Mouse (Mus musculus) C2C12 (cell line): Measurements from ENCODE around the gene Jmjd6. TPM values are rescaled to one million over a fixed set of nuclear protein-coding genes. Genes with fewer than 3 reads are reported as not detected.

Experiments used
- H3K27me3 ChIP-seq: one replicate; pipeline ENCODE4 v1.6.1; 2011; ENCODE audit not compliant: control insufficient read depth, insufficient read depth, insufficient read length
- H3K36me3 ChIP-seq: one replicate; pipeline ENCODE4 v1.6.1; 2011; ENCODE audit not compliant: control insufficient read depth, insufficient read depth
- H3K4me3 ChIP-seq: one replicate; pipeline ENCODE4 v1.5.1; 2011; ENCODE audit warnings: mild to moderate bottlenecking, control low read depth; ENCODE audit not compliant: poor library complexity, insufficient read depth, severe bottlenecking
- H3K79me2 ChIP-seq: one replicate; pipeline ENCODE4 v1.6.1; 2011; ENCODE audit not compliant: control insufficient read depth, insufficient read depth
- H3K79me3 ChIP-seq: one replicate; pipeline ENCODE4 v1.6.1; 2011; ENCODE audit warnings: low read depth, control low read depth
- H3ac ChIP-seq: one replicate; pipeline ENCODE3; 2011; ENCODE audit warnings: low read depth; ENCODE audit not compliant: control insufficient read depth, insufficient read length
- CEBPB ChIP-seq: IDR thresholded peaks from one replicate; pipeline ENCODE4 v1.6.1; 2011; ENCODE audit warnings: low read depth, mild to moderate bottlenecking, control low read depth, moderate library complexity
- CTCF ChIP-seq: IDR thresholded peaks from one replicate; pipeline ENCODE4 v1.5.1; 2011; ENCODE audit not compliant: control insufficient read depth, insufficient read depth, insufficient read length
- FOSL1 ChIP-seq: IDR thresholded peaks from one replicate; pipeline ENCODE4 v1.8.0; 2011; ENCODE audit warnings: mild to moderate bottlenecking, low read length; ENCODE audit not compliant: poor library complexity, insufficient read depth, severe bottlenecking
- MAX ChIP-seq: IDR thresholded peaks from one replicate; pipeline ENCODE4 v1.6.1; 2011; ENCODE audit warnings: mild to moderate bottlenecking, control low read depth
- MYOD1 ChIP-seq: IDR thresholded peaks from one replicate; pipeline ENCODE4 v1.6.1; 2011; ENCODE audit warnings: low read depth; ENCODE audit not compliant: control insufficient read depth, insufficient read length
- MYOG ChIP-seq: IDR thresholded peaks from one replicate; pipeline ENCODE4 v1.6.1; 2011; ENCODE audit not compliant: control insufficient read depth, insufficient read length; ENCODE audit errors: extremely low read depth
- USF1 ChIP-seq: IDR thresholded peaks from one replicate; pipeline ENCODE4 v1.6.1; 2011; ENCODE audit warnings: low read depth, mild to moderate bottlenecking, control low read depth, moderate library complexity
- polyA plus RNA-seq: library from polyadenylated mRNA; unstranded; fragments of >200 nt; fragmentation: generic; extraction: Trizol; gene quantifications from one replicate; pipeline ENCODE4 v1.2.1, GENCODE M21; 2012; ENCODE audit warnings: missing spikeins

The Jmjd6 gene
- polyA plus RNA-seq, 1 experiment = 74.4 TPM

DNA sequence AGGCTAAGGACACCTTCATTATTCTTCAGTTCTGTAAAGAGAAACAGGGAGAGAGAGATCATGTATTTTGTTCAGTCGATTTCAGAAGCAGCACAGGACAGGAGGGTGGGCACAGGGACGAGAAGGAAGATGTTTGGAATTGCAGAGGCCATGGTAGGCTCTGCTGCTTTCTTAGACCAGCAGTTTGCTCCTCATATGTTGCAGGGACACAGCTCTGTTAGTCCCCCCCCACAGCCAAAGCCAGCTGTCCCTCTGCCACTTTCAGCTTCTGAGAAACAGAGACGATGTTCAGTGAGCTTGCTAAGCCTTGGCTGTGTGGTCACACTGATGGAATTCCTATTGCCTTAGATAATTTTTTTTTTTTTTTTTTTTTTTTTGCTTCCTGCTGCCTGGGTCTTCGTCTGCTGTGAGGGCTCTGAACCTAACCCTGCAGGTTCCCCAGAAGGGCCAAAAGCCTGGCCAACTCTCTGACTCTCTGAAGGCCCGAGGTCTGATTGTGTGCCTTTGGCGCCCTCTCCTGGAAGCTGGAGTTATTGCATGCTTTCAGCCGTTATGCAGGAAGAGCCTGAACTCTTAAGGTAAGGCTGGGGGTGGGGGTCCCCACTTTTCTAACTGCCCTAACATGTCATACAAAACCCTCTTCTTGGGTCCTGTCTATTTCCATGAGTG is 35.2 kb downstream of the Jmjd6 start:
- TF ChIP-seq FOSL1 = no peak
- no peak for TF ChIP-seq USF1
- peak; percentile 46 for TF ChIP-seq CTCF
- TF ChIP-seq CEBPB = no peak
- peak; percentile 22 for TF ChIP-seq MYOD1
- no peak for TF ChIP-seq MYOG
- no peak for TF ChIP-seq MAX
- no peak overlapping the region for H3ac ChIP-seq
- H3K4me3 ChIP-seq = no peak overlapping the region

DNA sequence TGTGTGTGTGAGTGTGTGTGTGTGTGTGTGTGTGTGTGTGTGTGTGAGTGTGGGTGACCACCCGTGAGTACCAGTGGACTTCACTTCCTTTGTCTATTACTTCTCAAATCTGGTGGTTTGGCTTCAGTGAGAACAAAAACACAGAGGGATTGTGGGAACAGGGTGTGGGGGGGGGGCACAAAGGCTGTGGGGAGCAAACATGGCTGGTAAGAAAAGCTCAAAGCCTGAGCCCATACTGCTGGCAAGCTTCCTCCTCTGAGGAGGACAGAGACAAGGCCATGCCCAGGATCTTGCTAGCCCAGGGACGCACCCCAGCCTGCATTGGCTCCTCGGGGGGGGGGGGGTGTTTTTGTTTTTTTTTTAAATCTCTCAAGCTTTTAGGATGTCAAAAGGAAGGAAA is 35.7 kb downstream of the Jmjd6 start:
- no peaks in the 10 kb centered on the region for H3K79me3 ChIP-seq
- TF ChIP-seq FOSL1 = no peak
- TF ChIP-seq MYOD1 = no peak
- no peak for TF ChIP-seq USF1
- TF ChIP-seq CEBPB = no peak
- no peak for TF ChIP-seq MYOG
- TF ChIP-seq CTCF = no peak
- TF ChIP-seq MAX = no peak
- H3K79me2 ChIP-seq = no peaks in the 10 kb centered on the region
- no peak overlapping the region for H3ac ChIP-seq
- peaks cover 33% of the 10 kb centered on the region for H3K36me3 ChIP-seq
- no peak overlapping the region for H3K4me3 ChIP-seq
- H3K27me3 ChIP-seq = no peaks in the 10 kb centered on the region

More for the DNA sequence above, 35.2 kb downstream of the Jmjd6 start:
- Histone ChIP-seq H3K27me3 (no peaks in the 10 kb centered on the region), H3K36me3 (peaks cover 29% of the 10 kb centered on the region), H3K79me2 (no peaks in the 10 kb centered on the region), H3K79me3 (no peaks in the 10 kb centered on the region)

DNA sequence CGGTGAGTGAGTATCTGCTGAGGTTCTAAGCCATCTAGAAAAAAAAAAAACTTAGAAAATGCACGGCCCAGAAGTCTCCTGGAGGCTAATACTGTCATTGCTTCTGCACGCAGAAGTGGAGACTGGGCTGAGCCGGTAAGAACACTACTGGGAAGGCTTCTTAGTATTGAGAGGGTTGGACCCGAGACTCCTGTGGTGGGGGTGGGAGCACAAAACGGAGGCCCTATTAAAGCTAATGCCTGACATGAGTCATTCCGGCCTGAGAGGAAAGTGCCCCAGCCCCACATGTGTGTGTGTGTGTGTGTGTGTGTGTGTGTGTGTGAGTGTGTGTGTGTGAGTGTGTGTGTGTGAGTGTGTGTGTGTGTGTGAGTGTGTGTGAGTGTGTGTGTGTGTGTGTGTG is 36.1 kb downstream of the Jmjd6 start:
- Histone ChIP-seq H3K79me3 (no peaks in the 10 kb centered on the region), H3K4me3 (no peak overlapping the region), H3K27me3 (no peaks in the 10 kb centered on the region), H3K36me3 (peaks cover 33% of the 10 kb centered on the region), H3K79me2 (no peaks in the 10 kb centered on the region), H3ac (no peak overlapping the region)
- no peak for TF ChIP-seq MYOG
- TF ChIP-seq FOSL1 = no peak
- TF ChIP-seq MAX = no peak
- no peak for TF ChIP-seq CEBPB
- no peak for TF ChIP-seq MYOD1
- no peak for TF ChIP-seq CTCF
- TF ChIP-seq USF1 = no peak

DNA sequence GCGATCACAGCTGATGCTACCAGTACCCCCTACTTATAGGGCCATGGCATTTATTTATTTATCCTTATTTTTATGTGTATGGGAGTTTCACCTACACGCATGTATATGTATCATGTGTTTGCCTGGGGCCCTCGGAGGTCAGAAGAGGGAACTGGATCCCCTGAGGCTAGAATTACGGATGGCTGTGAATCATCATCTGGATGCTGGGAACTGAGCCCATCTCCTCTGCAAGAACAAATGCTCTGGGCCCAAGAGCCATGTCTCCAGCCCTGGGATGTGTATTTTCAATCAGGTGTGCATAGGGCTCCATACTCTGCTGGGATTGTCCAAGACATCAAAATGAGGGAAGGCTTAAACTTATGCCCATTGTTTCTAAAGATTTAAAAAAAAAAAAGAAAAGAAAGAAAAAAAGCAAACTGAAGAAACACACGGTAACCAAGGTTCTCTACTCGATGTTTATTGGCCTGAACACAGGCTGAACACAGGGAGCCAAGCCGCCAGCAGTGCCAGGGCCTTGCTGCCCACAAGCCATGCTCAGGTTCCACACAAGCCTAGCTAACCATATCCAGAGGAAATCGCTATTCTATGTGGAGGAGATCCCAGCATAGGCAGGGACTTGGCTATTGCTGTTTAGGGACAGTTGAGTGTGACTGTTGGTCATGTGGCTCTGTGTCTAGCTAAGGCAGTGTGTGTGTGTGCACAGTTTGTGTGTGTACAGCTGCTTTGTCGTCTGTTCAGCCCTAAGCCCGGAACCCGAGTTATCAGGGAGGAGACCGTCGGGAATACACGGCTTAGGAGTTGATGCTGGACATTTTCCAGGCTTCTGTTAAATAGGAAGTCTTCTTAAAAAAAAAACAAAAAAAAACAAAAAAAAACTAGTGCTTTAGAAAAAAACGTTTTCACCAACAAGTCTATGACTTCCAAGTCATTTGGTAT is 36.8 kb downstream of the Jmjd6 start:
- H3ac ChIP-seq = no peak overlapping the region
- no peak overlapping the region for H3K4me3 ChIP-seq
- no peaks in the 10 kb centered on the region for H3K79me3 ChIP-seq
- TF ChIP-seq MYOG (no peak), FOSL1 (no peak), MAX (no peak), CTCF (no peak), USF1 (no peak), CEBPB (no peak), MYOD1 (no peak)
- H3K27me3 ChIP-seq = no peaks in the 10 kb centered on the region
- H3K36me3 ChIP-seq = peaks cover 33% of the 10 kb centered on the region
- H3K79me2 ChIP-seq = no peaks in the 10 kb centered on the region

DNA sequence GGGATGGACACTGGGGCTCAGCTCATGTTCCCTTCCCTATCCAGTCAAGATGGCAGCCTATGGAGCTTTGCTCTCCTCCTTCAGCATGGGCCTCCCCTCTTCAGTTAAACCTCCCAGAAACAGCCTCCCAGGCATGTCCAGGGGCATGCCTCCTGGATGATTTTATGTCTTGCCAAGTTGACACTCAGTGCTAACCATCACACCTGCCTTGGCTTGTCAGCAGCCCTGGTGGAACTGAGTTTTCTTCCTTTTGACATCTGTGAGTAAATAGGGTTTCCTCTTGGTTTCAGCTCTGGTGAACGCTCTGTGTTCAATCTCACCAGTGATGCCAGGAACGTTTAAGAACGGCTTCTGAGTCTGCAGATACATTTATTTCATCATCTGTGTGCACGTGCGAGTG is 40.5 kb downstream of the Jmjd6 start:
- no peak overlapping the region for H3ac ChIP-seq
- H3K27me3 ChIP-seq = no peaks in the 10 kb centered on the region
- H3K36me3 ChIP-seq = peaks cover 11% of the 10 kb centered on the region
- TF ChIP-seq CEBPB = no peak
- no peak for TF ChIP-seq CTCF
- TF ChIP-seq USF1 = no peak
- TF ChIP-seq MAX = no peak
- TF ChIP-seq MYOD1 = peak; percentile 65
- TF ChIP-seq MYOG = no peak
- TF ChIP-seq FOSL1 = no peak
- H3K79me2 ChIP-seq = no peaks in the 10 kb centered on the region
- H3K79me3 ChIP-seq = no peaks in the 10 kb centered on the region
- no peak overlapping the region for H3K4me3 ChIP-seq
